Mouse (Mus musculus) brain, embryonic 14.5 days (tissue): ENCODE data around the gene Krtap19-1.

ENCODE experiments used
- CTCF ChIP-seq: fragments of 200-500 bp; IDR thresholded peaks from 2 replicates; pipeline ENCODE4 v1.5.1; 2012; ENCODE audit warnings: inconsistent platforms, mild to moderate bottlenecking, moderate library complexity, borderline replicate concordance; ENCODE audit not compliant: insufficient read depth, insufficient read length; ENCODE audit errors: extremely low read depth
- POLR2A ChIP-seq: fragments of 200-500 bp; IDR thresholded peaks from 2 replicates; pipeline ENCODE4 v1.6.1; 2012; ENCODE audit warnings: mild to moderate bottlenecking, inconsistent platforms, borderline replicate concordance; ENCODE audit not compliant: poor library complexity, insufficient read depth, insufficient read length, severe bottlenecking; ENCODE audit errors: extremely low read depth

DNA sequence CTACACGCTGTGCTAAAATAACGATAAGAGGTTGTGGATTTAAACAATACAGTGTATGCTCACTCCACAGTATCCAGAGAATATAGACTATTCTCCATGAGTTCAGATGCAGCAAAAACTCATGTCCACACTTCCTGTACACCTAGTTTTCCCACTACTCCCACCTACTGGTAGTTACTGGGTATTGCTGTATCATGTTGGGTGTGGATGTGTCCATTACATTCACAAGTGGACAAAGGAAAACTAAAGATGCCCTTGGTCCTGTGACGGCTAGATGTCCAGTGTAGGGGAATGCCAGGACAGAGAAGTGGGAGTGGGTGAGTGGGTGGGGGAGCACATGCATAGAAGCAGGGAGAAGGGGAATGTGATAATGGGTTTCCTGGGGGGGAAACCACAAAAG, 45.5 kb downstream of the Krtap19-1 start:
- TF ChIP-seq POLR2A: no peak
- peak; percentile 21; the same call in 1 of the 2 replicates for TF ChIP-seq CTCF
